Mouse (Mus musculus) hindbrain, postnatal 0 days (tissue): ENCODE measurements around the gene Nfia. TPM values are rescaled to one million over a fixed set of nuclear protein-coding genes. Genes with fewer than 3 reads are reported as not detected.

Source experiments
- ATAC-seq: fragments of 200-750 bp; cut with Nextera tagmentation; 2 replicates; pipeline ENCODE4 v1.8.0; 2017; ENCODE audit warnings: mild to moderate bottlenecking, moderate TSS enrichment, moderate library complexity
- DNase-seq: peaks from one replicate; pipeline ENCODE4 v3.0.0-alpha.2; 2015; ENCODE audit warnings: low spot score
- H3K27ac ChIP-seq: fragments of 300-500 bp; sonication (generic); 2 replicates; pipeline ENCODE4 v1.5.1; 2014; ENCODE audit warnings: mild to moderate bottlenecking
- H3K27me3 ChIP-seq: fragments of 300-500 bp; sonication (generic); 2 replicates; pipeline ENCODE4 v1.6.1; 2014; ENCODE audit warnings: low read length, mixed read lengths; ENCODE audit not compliant: insufficient read depth
- H3K36me3 ChIP-seq: fragments of 300-500 bp; sonication (generic); 2 replicates; pipeline ENCODE4 v1.6.1; 2014; ENCODE audit warnings: low read length, mixed read lengths; ENCODE audit not compliant: insufficient read depth
- H3K4me1 ChIP-seq: fragments of 300-500 bp; sonication (generic); 2 replicates; pipeline ENCODE4 v1.6.1; 2014; ENCODE audit warnings: antibody characterized with exemption, low read length, mixed read lengths; ENCODE audit not compliant: insufficient read depth
- H3K4me2 ChIP-seq: fragments of 300-500 bp; sonication (generic); 2 replicates; pipeline ENCODE4 v1.6.1; 2014; ENCODE audit warnings: low read depth, mild to moderate bottlenecking, low read length, moderate library complexity, mixed read lengths
- H3K4me3 ChIP-seq: fragments of 300-500 bp; sonication (generic); 2 replicates; pipeline ENCODE4 v1.5.1; 2014; ENCODE audit warnings: low read length
- H3K9ac ChIP-seq: fragments of 300-500 bp; sonication (generic); replicated peaks from 2 replicates; pipeline ENCODE4 v1.6.1; 2014; ENCODE audit warnings: mild to moderate bottlenecking, low read length, moderate library complexity, mixed read lengths
- H3K9me3 ChIP-seq: fragments of 300-500 bp; sonication (generic); 2 replicates; pipeline ENCODE4 v1.6.1; 2016; ENCODE audit warnings: low read length, mixed read lengths
- CTCF ChIP-seq: IDR thresholded peaks from 2 replicates; pipeline ENCODE4 v1.5.1; 2016; ENCODE audit warnings: antibody characterized with exemption, control low read depth, low read depth
- WGBS: fragments of 180-500 bp; shearing (Covaris S2); extraction: QIAGEN DNeasy Blood & Tissue Kit; methylation state at CpG from one replicate; pipeline ENCODE4 v1.1.7; 2014; 5-methylcytosine and 5-hydroxymethylcytosine counted together
- polyA plus RNA-seq: library from polyadenylated mRNA; unstranded; fragments of >200 nt; fragmentation: Nextera tagmentation; extraction: Ambion mirVana; gene quantifications from 2 replicates; pipeline ENCODE4 v1.2.1, GENCODE M21; 2015
- total RNA-seq: library from RNA; depleted of rRNA; stranded (reverse); fragments of >200 nt; gene quantifications from 2 replicates; pipeline ENCODE4 v1.2.3, GENCODE M21; 2014

The Nfia gene
- total and polyA plus RNA-seq, 2 experiments from 2014 or later, result 71.0 to 97.2 TPM

- no peak for TF ChIP-seq CTCF
- ATAC-seq, result no peak
- Histone ChIP-seq H3K9ac (no peak overlapping the region), H3K4me2 (no peak overlapping the region), H3K27ac (no peak overlapping the region), H3K9me3 (no peaks in the 10 kb centered on the region), H3K4me1 (no peaks in the 10 kb centered on the region), H3K36me3 (no peaks in the 10 kb centered on the region), H3K4me3 (no peak overlapping the region), H3K27me3 (no peaks in the 10 kb centered on the region)
- DNase-seq, result no peak
These were observed 285.6 kb downstream of the Nfia start for GRCm38 (mm10) chr4:98058182-98058581.

GRCm38 (mm10) chr4:98060601-98061000 lies 288.1 kb downstream of the Nfia start:
- no peak for TF ChIP-seq CTCF
- DNase-seq, result no peak
- H3K4me2 ChIP-seq, result no peak overlapping the region
- 0 out of 2 replicates have a peak, but pooled peaks cover 5% of the 10 kb centered on the region for H3K36me3 ChIP-seq
- WGBS, result 51% methylated on average over 1 of the region's 1 CpGs
- H3K4me3 ChIP-seq, result no peak overlapping the region
- H3K27me3 ChIP-seq, result no peaks in the 10 kb centered on the region
- H3K9ac ChIP-seq, result no peak overlapping the region
- no peaks in the 10 kb centered on the region for H3K4me1 ChIP-seq
- no peak overlapping the region for H3K27ac ChIP-seq
- no peaks in the 10 kb centered on the region for H3K9me3 ChIP-seq
- no peak for ATAC-seq

GRCm38 (mm10) chr4:98061086-98061485 lies 288.6 kb downstream of the Nfia start:
- Histone ChIP-seq H3K27ac (no peak overlapping the region), H3K4me3 (no peak overlapping the region), H3K27me3 (no peaks in the 10 kb centered on the region), H3K9ac (no peak overlapping the region), H3K9me3 (no peaks in the 10 kb centered on the region), H3K4me1 (no peaks in the 10 kb centered on the region), H3K36me3 (0 out of 2 replicates have a peak, but pooled peaks cover 5% of the 10 kb centered on the region), H3K4me2 (no peak overlapping the region)
- ATAC-seq, result no peak
- WGBS, result 90% methylated on average over 1 of the region's 1 CpGs
- DNase-seq, result no peak
- no peak for TF ChIP-seq CTCF

GRCm38 (mm10) chr4:98063280-98063679 lies 290.7 kb downstream of the Nfia start:
- 91% methylated on average over 3 of the region's 3 CpGs for WGBS
- no peak for ATAC-seq

GRCm38 (mm10) chr4:98076106-98076505 lies 303.6 kb downstream of the Nfia start:
- WGBS, result 84% methylated on average over 7 of the region's 7 CpGs
- Histone ChIP-seq H3K9ac (no peak overlapping the region), H3K9me3 (no peaks in the 10 kb centered on the region), H3K4me3 (no peak overlapping the region), H3K4me2 (no peak overlapping the region), H3K27ac (no peak overlapping the region), H3K4me1 (no peaks in the 10 kb centered on the region), H3K27me3 (no peaks in the 10 kb centered on the region), H3K36me3 (no peaks in the 10 kb centered on the region)
- no peak for TF ChIP-seq CTCF
- ATAC-seq, result no peak
- DNase-seq, result no peak

More at GRCm38 (mm10) chr4:98063280-98063679, 290.7 kb downstream of the Nfia start:
- H3K4me1 ChIP-seq, result no peaks in the 10 kb centered on the region
- H3K36me3 ChIP-seq, result 0 out of 2 replicates have a peak, but pooled peaks cover 5% of the 10 kb centered on the region
- no peak overlapping the region for H3K27ac ChIP-seq
- DNase-seq, result no peak
- no peak overlapping the region for H3K9ac ChIP-seq
- H3K4me2 ChIP-seq, result no peak overlapping the region
- H3K4me3 ChIP-seq, result no peak overlapping the region
- no peaks in the 10 kb centered on the region for H3K27me3 ChIP-seq
- no peak for TF ChIP-seq CTCF
- no peaks in the 10 kb centered on the region for H3K9me3 ChIP-seq

GRCm38 (mm10) chr4:98076624-98077023 lies 304.1 kb downstream of the Nfia start:
- TF ChIP-seq CTCF, result no peak
- no peak overlapping the region for H3K4me3 ChIP-seq
- H3K36me3 ChIP-seq, result no peaks in the 10 kb centered on the region
- H3K9me3 ChIP-seq, result no peaks in the 10 kb centered on the region
- H3K9ac ChIP-seq, result no peak overlapping the region
- WGBS, result 92% methylated on average over 7 of the region's 7 CpGs
- no peak for ATAC-seq
- no peaks in the 10 kb centered on the region for H3K27me3 ChIP-seq
- no peaks in the 10 kb centered on the region for H3K4me1 ChIP-seq
- no peak for DNase-seq
- no peak overlapping the region for H3K4me2 ChIP-seq
- H3K27ac ChIP-seq, result no peak overlapping the region

- H3K27ac ChIP-seq, result no peak overlapping the region
- no peaks in the 10 kb centered on the region for H3K27me3 ChIP-seq
- H3K4me2 ChIP-seq, result no peak overlapping the region
- 67% methylated on average over 1 of the region's 1 CpGs for WGBS
- H3K36me3 ChIP-seq, result no peaks in the 10 kb centered on the region
- H3K4me3 ChIP-seq, result no peak overlapping the region
- no peak for TF ChIP-seq CTCF
- H3K9ac ChIP-seq, result no peak overlapping the region
- no peaks in the 10 kb centered on the region for H3K9me3 ChIP-seq
- H3K4me1 ChIP-seq, result no peaks in the 10 kb centered on the region
- DNase-seq (no peak), ATAC-seq (no peak)
These were observed 308.1 kb downstream of the Nfia start for GRCm38 (mm10) chr4:98080586-98080985.
